Comparison of ENCODE assay signal across 17 mouse cellular contexts in genomic region chr11:20027719-20028118, GRCm38 (mm10).
DNase-seq lines count a peak whose midpoint lies in the region; ATAC-seq and TF ChIP-seq lines count a peak whose summit lies in the region.
"Had no signal": no experiment of that assay in that cellular context is flagged by ENCODE, and none has a peak within 500 bp of the region (broad histone marks: within the 10 kb centered on the region; RNA-seq: fewer than 3 reads in every experiment).

No protein-coding gene starts in this region.

- no peak overlapping the region for H3K9ac ChIP-seq in lung, postnatal 0 days (replicated peaks; ENCODE audit: low read depth)
- H3K9ac ChIP-seq in kidney, embryonic 16.5 days (replicated peaks; ENCODE audit: low read length): no peak overlapping the region
- H3K9ac ChIP-seq: forebrain, embryonic 13.5 days; forebrain, postnatal 0 days; heart, embryonic 13.5 days; hindbrain, embryonic 15.5 days had no signal

- H3K27me3 ChIP-seq in lung, postnatal 0 days (replicated peaks; ENCODE audit: insufficient read depth, low read length): no peaks in the 10 kb centered on the region
- H3K27me3 ChIP-seq in kidney, embryonic 16.5 days (ENCODE audit: insufficient read depth, low read length): no peaks in the 10 kb centered on the region
- H3K27me3 ChIP-seq: forebrain, embryonic 13.5 days; heart, embryonic 13.5 days; hindbrain, embryonic 15.5 days had no signal

- H3K4me3 ChIP-seq in lung, postnatal 0 days (ENCODE audit: low read depth, low read length): no peak overlapping the region
- no peak overlapping the region for H3K4me3 ChIP-seq in kidney, embryonic 16.5 days (ENCODE audit: low read length)
- H3K4me3 ChIP-seq: embryonic facial prominence, embryonic 10.5 days; forebrain, embryonic 13.5 days; heart, embryonic 13.5 days; hindbrain, embryonic 15.5 days had no signal

- H3K4me1 ChIP-seq in lung, postnatal 0 days (ENCODE audit: insufficient read depth, low read depth, low read length): no peaks in the 10 kb centered on the region
- H3K4me1 ChIP-seq in kidney, embryonic 16.5 days (ENCODE audit: insufficient read depth, low read length): no peaks in the 10 kb centered on the region
- H3K4me1 ChIP-seq: forebrain, embryonic 13.5 days; heart, embryonic 13.5 days; hindbrain, embryonic 15.5 days had no signal

- 0 out of 2 replicates have a peak, but pooled peaks have one; percentile 33 for ATAC-seq in lung, postnatal 0 days
- ATAC-seq in kidney, embryonic 16.5 days (ENCODE audit: low FRiP score, low TSS enrichment): peak; percentile 33; the same call in 1 of the 2 replicates
- ATAC-seq in monocyte, adult 5-6 weeks (replicated peaks; ENCODE audit: insufficient number of reproducible peaks, low FRiP score, low TSS enrichment, poor library complexity, severe bottlenecking): no peak
- ATAC-seq: forebrain, embryonic 13.5 days; forebrain, postnatal 0 days had no signal

- TF ChIP-seq CTCF in lung, postnatal 0 days (IDR thresholded peaks at IDR 0.05): no peak

- DNase-seq in kidney, adult 9 months: peak; percentile 60
- no peak for DNase-seq in kidney, postnatal 10 days
- DNase-seq in lung, postnatal 0 days (ENCODE audit: low spot score): peak; percentile 16
- no peak for DNase-seq in lung, postnatal 25 days (ENCODE audit: low spot score)
- no peak for DNase-seq in cerebellum, postnatal 10 days
- DNase-seq: cerebellum, adult 11-12 months; cerebellum, adult 9-10 months; cerebellum, postnatal 36 days; forebrain, postnatal 0 days; gastrocnemius, postnatal 14 days; heart, postnatal 36 days had no signal

- no peaks in the 10 kb centered on the region for H3K36me3 ChIP-seq in lung, postnatal 0 days (ENCODE audit: insufficient read depth, low read length)
- peaks cover 4% of the 10 kb centered on the region; the same call in 1 of the 2 replicates for H3K36me3 ChIP-seq in kidney, embryonic 16.5 days (ENCODE audit: insufficient read depth, low read length)
- H3K36me3 ChIP-seq: hindbrain, embryonic 15.5 days had no signal

- WGBS in lung, postnatal 0 days: 61% methylated on average over 9 of the region's 9 CpGs
- WGBS in kidney, embryonic 16.5 days: 37% methylated on average over 9 of the region's 9 CpGs

- no peak for TF ChIP-seq EP300 in lung, postnatal 0 days (IDR thresholded peaks at IDR 0.05)

- H3K4me2 ChIP-seq in lung, postnatal 0 days (replicated peaks; ENCODE audit: low read depth, low read length): no peak overlapping the region
- no peak overlapping the region for H3K4me2 ChIP-seq in kidney, embryonic 16.5 days (replicated peaks; ENCODE audit: low read depth, low read length)
- H3K4me2 ChIP-seq: forebrain, embryonic 13.5 days; heart, embryonic 13.5 days; hindbrain, embryonic 15.5 days had no signal

- H3K27ac ChIP-seq in lung, postnatal 0 days (ENCODE audit: low read length): no peak overlapping the region
- no peak overlapping the region for H3K27ac ChIP-seq in kidney, embryonic 16.5 days (ENCODE audit: low read length)
- H3K27ac ChIP-seq: embryonic facial prominence, embryonic 10.5 days; forebrain, embryonic 13.5 days; heart, embryonic 13.5 days; hindbrain, embryonic 15.5 days had no signal

- H3K9me3 ChIP-seq in lung, postnatal 0 days (ENCODE audit: low read length): no peaks in the 10 kb centered on the region
- H3K9me3 ChIP-seq in kidney, embryonic 16.5 days (ENCODE audit: low read length): peaks cover 4% of the 10 kb centered on the region; the same call in 1 of the 2 replicates
- H3K9me3 ChIP-seq: embryonic facial prominence, embryonic 10.5 days; forebrain, embryonic 13.5 days; hindbrain, embryonic 15.5 days had no signal

Comparison
In these comparisons a context has a peak if more than half of its experiments do, and no peak if none do; other contexts are left out.
1. DNase-seq: peak in kidney, adult 9 months (single experiment) and lung, postnatal 0 days (single experiment); none in kidney, postnatal 10 days (single experiment), lung, postnatal 25 days (single experiment) and cerebellum, postnatal 10 days (0 of 2).